Mouse (Mus musculus): ENCODE data around the gene Hivep2. TPM values are rescaled to one million over a fixed set of nuclear protein-coding genes. Genes with fewer than 3 reads are reported as not detected.

Gene Hivep2
- polyA plus RNA-seq, 1 experiment from 2014 or later, result 1.2 TPM

GRCm38 (mm10) chr10:14047661-14048060 lies 81.8 kb downstream of the Hivep2 start:
- DNase-seq (ENCODE audit: low spot score), result no peak
- H3K4me1 ChIP-seq, result peaks cover 51% of the 10 kb centered on the region
- no peaks in the 10 kb centered on the region for H3K27me3 ChIP-seq (ENCODE audit: low read depth, poor library complexity, severe bottlenecking)
- H3K4me3 ChIP-seq, result no peak overlapping the region
- H3K36me3 ChIP-seq, result no peaks in the 10 kb centered on the region
- H3K9me3 ChIP-seq (replicated peaks), result no peaks in the 10 kb centered on the region
- 61% methylated on average over 2 of the region's 2 CpGs for WGBS
- H3K27ac ChIP-seq (replicated peaks), result peak overlapping the region; percentile 34; the same call in 1 of the 2 replicates

GRCm38 (mm10) chr10:14048322-14048915 lies 82.5 kb downstream of the Hivep2 start:
- Histone ChIP-seq H3K27ac (replicated peaks) (no peak overlapping the region), H3K4me1 (peaks cover 53% of the 10 kb centered on the region), H3K27me3 (ENCODE audit: low read depth, poor library complexity, severe bottlenecking) (no peaks in the 10 kb centered on the region), H3K36me3 (no peaks in the 10 kb centered on the region), H3K4me3 (no peak overlapping the region), H3K9me3 (replicated peaks) (no peaks in the 10 kb centered on the region)
- DNase-seq (ENCODE audit: low spot score), result no peak
- WGBS, result 67% methylated on average over 5 of the region's 5 CpGs

GRCm38 (mm10) chr10:14048916-14049445 lies 83.1 kb downstream of the Hivep2 start:
- H3K9me3 ChIP-seq (replicated peaks), result no peaks in the 10 kb centered on the region
- no peak overlapping the region for H3K4me3 ChIP-seq
- no peaks in the 10 kb centered on the region for H3K27me3 ChIP-seq (ENCODE audit: low read depth, poor library complexity, severe bottlenecking)
- 80% methylated on average over 10 of the region's 10 CpGs for WGBS
- no peak for DNase-seq (ENCODE audit: low spot score)
- H3K36me3 ChIP-seq, result no peaks in the 10 kb centered on the region
- H3K27ac ChIP-seq (replicated peaks), result no peak overlapping the region
- peaks cover 48% of the 10 kb centered on the region for H3K4me1 ChIP-seq

GRCm38 (mm10) chr10:14049686-14050085 lies 83.8 kb downstream of the Hivep2 start:
- 89% methylated on average over 6 of the region's 6 CpGs for WGBS
- H3K9me3 ChIP-seq (replicated peaks), result no peaks in the 10 kb centered on the region
- no peak overlapping the region for H3K4me3 ChIP-seq

GRCm38 (mm10) chr10:14050586-14050985 lies 84.7 kb downstream of the Hivep2 start:
- H3K4me3 ChIP-seq, result no peak overlapping the region
- WGBS, result 89% methylated on average over 8 of the region's 8 CpGs
- no peaks in the 10 kb centered on the region for H3K36me3 ChIP-seq
- no peak for DNase-seq (ENCODE audit: low spot score)
- H3K27ac ChIP-seq (replicated peaks), result no peak overlapping the region
- H3K27me3 ChIP-seq (ENCODE audit: low read depth, poor library complexity, severe bottlenecking), result no peaks in the 10 kb centered on the region
- H3K9me3 ChIP-seq (replicated peaks), result no peaks in the 10 kb centered on the region
- peaks cover 43% of the 10 kb centered on the region for H3K4me1 ChIP-seq

More at GRCm38 (mm10) chr10:14049686-14050085, 83.8 kb downstream of the Hivep2 start:
- Histone ChIP-seq H3K4me1 (peaks cover 43% of the 10 kb centered on the region), H3K27me3 (ENCODE audit: low read depth, poor library complexity, severe bottlenecking) (no peaks in the 10 kb centered on the region), H3K27ac (replicated peaks) (no peak overlapping the region), H3K36me3 (no peaks in the 10 kb centered on the region)
- DNase-seq (ENCODE audit: low spot score), result no peak

GRCm38 (mm10) chr10:14052109-14052689 lies 86.3 kb downstream of the Hivep2 start:
- no peaks in the 10 kb centered on the region for H3K9me3 ChIP-seq (replicated peaks)
- no peak overlapping the region for H3K4me3 ChIP-seq
- H3K36me3 ChIP-seq, result no peaks in the 10 kb centered on the region
- H3K27me3 ChIP-seq (ENCODE audit: low read depth, poor library complexity, severe bottlenecking), result no peaks in the 10 kb centered on the region
- H3K27ac ChIP-seq (replicated peaks), result no peak overlapping the region
- 94% methylated on average over 8 of the region's 8 CpGs for WGBS
- H3K4me1 ChIP-seq, result peaks cover 46% of the 10 kb centered on the region
- no peak for DNase-seq (ENCODE audit: low spot score)

GRCm38 (mm10) chr10:14054860-14055259 lies 89.0 kb downstream of the Hivep2 start:
- Histone ChIP-seq H3K36me3 (no peaks in the 10 kb centered on the region), H3K27ac (replicated peaks) (no peak overlapping the region), H3K9me3 (replicated peaks) (no peaks in the 10 kb centered on the region), H3K4me3 (no peak overlapping the region), H3K27me3 (ENCODE audit: low read depth, poor library complexity, severe bottlenecking) (no peaks in the 10 kb centered on the region), H3K4me1 (peaks cover 31% of the 10 kb centered on the region)
- WGBS, result 93% methylated on average over 4 of the region's 4 CpGs
- DNase-seq (ENCODE audit: low spot score), result no peak

- H3K27ac ChIP-seq (replicated peaks), result peak overlapping the region; percentile 69
- no peaks in the 10 kb centered on the region for H3K36me3 ChIP-seq
- peaks cover 31% of the 10 kb centered on the region for H3K4me1 ChIP-seq
- H3K4me3 ChIP-seq, result no peak overlapping the region
- 51% methylated on average over 9 of the region's 9 CpGs for WGBS
- no peaks in the 10 kb centered on the region for H3K27me3 ChIP-seq (ENCODE audit: low read depth, poor library complexity, severe bottlenecking)
- no peaks in the 10 kb centered on the region for H3K9me3 ChIP-seq (replicated peaks)
- DNase-seq (ENCODE audit: low spot score), result peak; percentile 19
These were observed 89.7 kb downstream of the Hivep2 start for GRCm38 (mm10) chr10:14055533-14055981.

GRCm38 (mm10) chr10:14056057-14056456 lies 90.2 kb downstream of the Hivep2 start:
- H3K9me3 ChIP-seq (replicated peaks), result no peaks in the 10 kb centered on the region
- H3K27me3 ChIP-seq (ENCODE audit: low read depth, poor library complexity, severe bottlenecking), result no peaks in the 10 kb centered on the region
- no peak overlapping the region for H3K4me3 ChIP-seq
- WGBS, result 86% methylated on average over 4 of the region's 4 CpGs
- DNase-seq (ENCODE audit: low spot score), result no peak
- peaks cover 31% of the 10 kb centered on the region for H3K4me1 ChIP-seq
- no peaks in the 10 kb centered on the region for H3K36me3 ChIP-seq
- peak overlapping the region; percentile 69 for H3K27ac ChIP-seq (replicated peaks)

- peaks cover 31% of the 10 kb centered on the region for H3K4me1 ChIP-seq
- H3K9me3 ChIP-seq (replicated peaks), result no peaks in the 10 kb centered on the region
- no peak overlapping the region for H3K4me3 ChIP-seq
- peak overlapping the region; percentile 79 for H3K27ac ChIP-seq (replicated peaks)
- WGBS, result 30% methylated on average over 8 of the region's 8 CpGs
- DNase-seq (ENCODE audit: low spot score), result peak; percentile 62
- H3K36me3 ChIP-seq, result no peaks in the 10 kb centered on the region
- H3K27me3 ChIP-seq (ENCODE audit: low read depth, poor library complexity, severe bottlenecking), result no peaks in the 10 kb centered on the region
These were observed 90.9 kb downstream of the Hivep2 start for GRCm38 (mm10) chr10:14056584-14057451.

GRCm38 (mm10) chr10:14057841-14058605 lies 92.1 kb downstream of the Hivep2 start:
- 91% methylated on average over 11 of the region's 11 CpGs for WGBS

GRCm38 (mm10) chr10:14058742-14059141 lies 92.9 kb downstream of the Hivep2 start:
- Histone ChIP-seq H3K36me3 (no peaks in the 10 kb centered on the region), H3K27ac (replicated peaks) (no peak overlapping the region), H3K27me3 (ENCODE audit: low read depth, poor library complexity, severe bottlenecking) (no peaks in the 10 kb centered on the region), H3K4me3 (no peak overlapping the region), H3K9me3 (replicated peaks) (no peaks in the 10 kb centered on the region), H3K4me1 (peaks cover 30% of the 10 kb centered on the region)
- WGBS, result 87% methylated on average over 2 of the region's 2 CpGs
- no peak for DNase-seq (ENCODE audit: low spot score)

More at GRCm38 (mm10) chr10:14057841-14058605, 92.1 kb downstream of the Hivep2 start:
- H3K4me1 ChIP-seq, result peaks cover 34% of the 10 kb centered on the region
- no peaks in the 10 kb centered on the region for H3K27me3 ChIP-seq (ENCODE audit: low read depth, poor library complexity, severe bottlenecking)
- DNase-seq (ENCODE audit: low spot score), result peak; percentile 7
- H3K36me3 ChIP-seq, result no peaks in the 10 kb centered on the region
- no peak overlapping the region for H3K4me3 ChIP-seq
- H3K9me3 ChIP-seq (replicated peaks), result no peaks in the 10 kb centered on the region
- H3K27ac ChIP-seq (replicated peaks), result no peak overlapping the region
